Mouse (Mus musculus) olfactory bulb, adult 2 months (tissue): Measurements from ENCODE around the gene Tsku. TPM values are rescaled to one million over a fixed set of nuclear protein-coding genes. Genes with fewer than 3 reads are reported as not detected.

Experiments used
- H3K27ac ChIP-seq: fragments of 200-500 bp; 2 replicates; pipeline ENCODE4 v1.5.1; 2012; ENCODE audit warnings: low read depth, low read length; ENCODE audit not compliant: insufficient read depth
- H3K4me1 ChIP-seq: fragments of 200-500 bp; 2 replicates; pipeline ENCODE4 v1.6.1; 2012; ENCODE audit warnings: low read length; ENCODE audit not compliant: control insufficient read depth, insufficient read depth
- H3K4me3 ChIP-seq: fragments of 200-500 bp; 2 replicates; pipeline ENCODE4 v1.5.1; 2012; ENCODE audit warnings: mild to moderate bottlenecking, low read depth, low read length, moderate library complexity; ENCODE audit not compliant: insufficient read depth
- CTCF ChIP-seq: fragments of 200-500 bp; IDR thresholded peaks from 2 replicates; pipeline ENCODE4 v1.5.1; 2012; ENCODE audit warnings: low read depth, mild to moderate bottlenecking, low read length, moderate library complexity; ENCODE audit not compliant: insufficient read depth
- POLR2A ChIP-seq: fragments of 200-500 bp; IDR thresholded peaks from 2 replicates; pipeline ENCODE4 v1.6.1; 2012; ENCODE audit warnings: mild to moderate bottlenecking, low read depth, low read length, moderate library complexity; ENCODE audit not compliant: insufficient read depth
- WGBS: fragments of 180-500 bp; shearing (Covaris S2); methylation state at CpG from one replicate; pipeline ENCODE4 v1.1.7; 2018; 5-methylcytosine and 5-hydroxymethylcytosine counted together
- polyA plus RNA-seq: library from polyadenylated mRNA; stranded (reverse); fragments of >200 nt; gene quantifications from 2 replicates; pipeline ENCODE4 v1.2.4, GENCODE M21; 2012; ENCODE audit warnings: low replicate concordance; ENCODE audit not compliant: missing spikeins, insufficient read depth, insufficient read length

Gene Tsku
- polyA plus RNA-seq, 1 experiment: not detected

DNA sequence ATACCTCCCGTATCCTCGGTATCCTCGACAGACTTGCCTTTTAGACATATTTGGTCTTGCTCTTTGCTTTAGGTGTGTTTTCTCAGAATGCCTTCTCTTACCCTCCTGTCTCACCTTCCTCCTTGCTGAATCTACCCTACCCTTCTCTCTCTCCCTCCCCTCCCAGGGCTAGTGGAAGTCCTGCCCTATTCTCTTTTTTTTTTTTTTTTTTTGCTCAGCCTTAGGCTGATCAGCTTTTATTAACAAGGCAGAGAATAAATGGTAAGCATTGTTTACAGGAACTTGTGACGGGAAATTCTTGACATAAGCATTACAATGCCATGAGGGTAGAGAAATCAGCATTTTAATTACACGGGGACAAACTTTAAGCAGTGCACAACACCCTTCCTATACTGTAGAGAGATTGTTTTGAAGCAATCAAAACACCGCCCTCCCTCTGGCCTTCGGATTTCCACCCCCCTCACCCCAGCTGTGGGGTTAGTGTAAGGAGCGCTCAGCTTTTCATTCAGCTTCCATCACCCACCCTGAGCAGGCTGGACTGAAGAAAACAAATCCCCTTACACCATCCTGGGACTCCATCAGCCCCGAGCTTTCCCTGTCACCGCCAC is 8.7 kb upstream of the Tsku start:
- Histone ChIP-seq H3K4me1 (peaks cover 12% of the 10 kb centered on the region), H3K4me3 (no peak overlapping the region), H3K27ac (no peak overlapping the region)
- WGBS: 63% methylated on average over 10 of the region's 10 CpGs
- TF ChIP-seq CTCF (no peak), POLR2A (no peak)

DNA sequence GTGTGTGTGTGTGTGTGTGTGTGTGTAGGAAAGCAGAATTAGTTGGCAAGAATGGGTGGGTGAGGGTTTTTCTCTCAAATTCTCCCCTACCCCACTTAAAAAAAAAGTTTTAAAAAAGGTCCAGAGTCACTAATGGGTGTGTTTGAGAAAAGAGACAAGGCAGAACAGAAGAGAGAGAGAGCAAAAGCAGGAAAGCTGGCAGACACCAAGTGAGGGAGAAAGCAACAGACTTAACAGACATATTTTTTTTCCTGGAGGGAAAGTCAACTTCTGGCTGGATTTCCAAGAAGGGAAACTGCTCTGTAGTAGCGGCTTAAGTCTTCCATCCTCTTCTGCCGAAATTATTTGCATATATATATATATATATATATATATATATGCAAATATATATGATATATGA is 534 bp upstream of the Tsku start:
- WGBS: 31% methylated on average over 2 of the region's 2 CpGs
- Histone ChIP-seq H3K27ac (no peak overlapping the region), H3K4me1 (peaks cover 14% of the 10 kb centered on the region)

GRCm38 (mm10) chr7:98360621-98360990 is 522 bp downstream of the Tsku start:
- H3K4me3 ChIP-seq: peak overlapping the region; percentile 67
- 0% methylated on average over 20 of the region's 20 CpGs for WGBS
- H3K27ac ChIP-seq: no peak overlapping the region
- H3K4me1 ChIP-seq: peaks cover 14% of the 10 kb centered on the region
- no peak for TF ChIP-seq CTCF
- no peak for TF ChIP-seq POLR2A

More for the DNA sequence above, 534 bp upstream of the Tsku start:
- TF ChIP-seq POLR2A (no peak), CTCF (no peak)
- peak overlapping the region; percentile 67 for H3K4me3 ChIP-seq

DNA sequence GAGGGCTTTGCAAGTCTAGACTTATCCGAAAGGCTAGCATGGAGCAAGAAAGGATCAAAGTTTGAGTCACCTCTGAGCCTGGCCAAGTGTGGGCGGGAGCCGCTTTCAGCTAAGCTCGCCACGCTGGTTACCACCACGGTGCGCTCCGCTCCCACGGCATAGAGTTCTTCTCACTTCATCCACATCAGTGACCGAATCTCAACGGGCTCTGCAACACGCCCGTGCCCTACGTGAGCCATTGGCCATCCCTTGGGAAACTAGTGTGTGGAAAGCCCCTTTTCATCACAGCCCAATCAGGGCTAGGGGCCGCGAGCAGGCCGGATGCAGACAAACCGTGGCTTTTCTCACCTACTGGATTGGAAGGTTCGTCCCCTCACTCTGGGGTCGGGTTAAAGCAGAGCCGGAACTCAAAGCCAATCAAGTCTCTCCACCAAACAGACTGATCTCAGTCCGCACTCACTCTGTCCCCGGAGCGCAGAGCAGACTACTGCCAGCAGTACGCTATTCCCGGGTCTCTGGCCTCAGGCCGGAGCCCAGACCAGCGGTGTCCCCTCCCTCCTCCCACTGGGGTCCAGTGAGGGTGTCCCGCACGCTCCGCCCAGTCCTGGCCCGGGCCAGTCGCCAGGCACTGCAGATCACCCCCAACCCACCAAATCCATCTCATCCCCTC is 1.0 kb downstream of the Tsku start:
- 3% methylated on average over 33 of the region's 33 CpGs for WGBS
- H3K27ac ChIP-seq: no peak overlapping the region

DNA sequence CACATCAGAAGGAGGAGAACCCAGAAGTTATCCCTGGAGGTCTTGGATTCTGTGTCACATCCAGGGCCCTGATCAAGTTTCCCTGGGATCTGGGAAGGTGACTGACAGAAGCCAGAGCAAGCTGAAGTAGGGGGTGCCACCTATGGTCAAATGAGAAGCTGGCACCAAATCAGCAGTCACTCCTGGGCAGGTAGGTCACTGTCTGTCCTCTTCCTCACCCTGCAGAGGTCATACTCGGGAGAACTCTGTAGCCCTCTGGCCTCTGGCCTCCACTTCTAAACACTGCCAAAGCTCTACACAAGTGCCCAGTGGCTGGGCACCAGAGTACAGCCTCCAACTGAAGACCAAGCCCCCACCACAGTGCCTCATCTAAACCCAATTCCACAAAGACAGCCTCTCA is 3.1 kb downstream of the Tsku start:
- no peak overlapping the region for H3K27ac ChIP-seq
- H3K4me3 ChIP-seq: no peak overlapping the region
- TF ChIP-seq CTCF: no peak
- TF ChIP-seq POLR2A: no peak
- WGBS: 81% methylated on average over 1 of the region's 1 CpGs
- H3K4me1 ChIP-seq: peaks cover 20% of the 10 kb centered on the region

More for the DNA sequence above, 1.0 kb downstream of the Tsku start:
- peaks cover 14% of the 10 kb centered on the region for H3K4me1 ChIP-seq
- TF ChIP-seq POLR2A (no peak), CTCF (no peak)
- H3K4me3 ChIP-seq: peak overlapping the region; percentile 67

DNA sequence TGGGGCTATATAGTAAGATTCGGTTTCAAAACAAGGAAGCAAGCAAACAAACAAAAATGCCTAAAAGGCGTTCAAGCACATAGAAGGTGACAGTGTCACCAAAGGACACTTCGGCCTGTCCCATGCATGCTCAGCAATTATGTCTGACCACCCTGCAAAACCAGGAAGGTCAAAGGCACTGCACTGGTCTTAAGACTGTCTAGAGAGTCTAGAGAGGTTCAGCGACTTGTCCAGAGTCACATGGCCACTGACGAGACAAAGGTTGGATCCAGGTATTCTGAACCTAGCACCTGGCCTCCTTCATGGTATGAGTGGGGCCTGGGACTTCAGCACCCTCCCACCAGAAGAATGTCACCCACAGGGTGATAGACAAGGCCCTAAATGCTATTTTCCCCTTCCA is 3.8 kb downstream of the Tsku start:
- H3K4me1 ChIP-seq: peaks cover 20% of the 10 kb centered on the region
- H3K27ac ChIP-seq: no peak overlapping the region
- TF ChIP-seq CTCF: no peak
- no peak for TF ChIP-seq POLR2A
- no peak overlapping the region for H3K4me3 ChIP-seq
- WGBS: 95% methylated on average over 5 of the region's 5 CpGs

DNA sequence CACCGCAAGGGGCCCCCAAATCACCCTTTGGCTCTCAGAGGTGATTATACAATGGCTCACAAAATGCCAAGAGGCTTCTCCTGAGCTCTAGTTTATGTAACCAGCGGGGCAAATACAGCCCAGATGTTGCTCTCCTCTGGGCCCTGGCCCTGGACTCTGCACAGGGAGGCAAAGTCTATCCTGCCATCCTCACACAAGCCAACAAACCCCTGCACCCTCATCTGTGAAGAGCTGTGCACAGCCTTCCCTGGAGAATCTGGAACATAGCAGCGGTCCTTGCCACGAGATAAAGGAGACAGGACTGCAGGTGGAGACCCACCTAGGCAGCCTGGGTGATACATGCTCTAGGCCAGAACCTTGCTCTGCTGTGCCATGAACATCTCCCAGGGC is 6.2 kb downstream of the Tsku start:
- TF ChIP-seq CTCF (no peak), POLR2A (no peak)
- no peak overlapping the region for H3K27ac ChIP-seq
- 71% methylated on average over 4 of the region's 4 CpGs for WGBS
- H3K4me3 ChIP-seq: no peak overlapping the region
- H3K4me1 ChIP-seq: peaks cover 8% of the 10 kb centered on the region

- WGBS: 68% methylated on average over 12 of the region's 12 CpGs
- H3K4me1 ChIP-seq: peaks cover 5% of the 10 kb centered on the region
- TF ChIP-seq POLR2A (no peak), CTCF (no peak)
- H3K4me3 ChIP-seq: no peak overlapping the region
- H3K27ac ChIP-seq: no peak overlapping the region
Measured at GRCm38 (mm10) chr7:98354160-98354920, 6.8 kb downstream of the Tsku start.

- TF ChIP-seq POLR2A: no peak
- TF ChIP-seq CTCF: no peak
- peaks cover 5% of the 10 kb centered on the region for H3K4me1 ChIP-seq
- H3K27ac ChIP-seq: no peak overlapping the region
- WGBS: 94% methylated on average over 5 of the region's 5 CpGs
- no peak overlapping the region for H3K4me3 ChIP-seq
Measured at GRCm38 (mm10) chr7:98353616-98354015, 7.5 kb downstream of the Tsku start.
